Mouse (Mus musculus): ENCODE measurements around the gene Klk6. TPM values are rescaled to one million over a fixed set of nuclear protein-coding genes. Genes with fewer than 3 reads are reported as not detected.
A peak's percentile ranks its signal among the peaks of the same experiment; 100 is the strongest.

The Klk6 gene
- polyA plus RNA-seq, 1 experiment from 2014 or later, result not detected

- Histone ChIP-seq H3K4me1 (ENCODE audit: insufficient read depth) (no peaks in the 10 kb centered on the region), H3K27me3 (ENCODE audit: insufficient read depth, low read length) (peaks cover 5% of the 10 kb centered on the region; the same call in 1 of the 2 replicates), H3K4me3 (ENCODE audit: low read depth, low read length) (no peak within 1 kb of the TSS), H3K36me3 (ENCODE audit: insufficient read depth) (no peaks in the 10 kb centered on the region), H3K4me2 (no peak within 1 kb of the TSS), H3K9me3 (ENCODE audit: low read depth, low read length) (no peaks in the 10 kb centered on the region), H3K27ac (ENCODE audit: low read depth) (no peak within 1 kb of the TSS), H3K9ac (no peak within 1 kb of the TSS)
- ATAC-seq (ENCODE audit: insufficient read depth) (no peak), DNase-seq (no peak)
- no peak for TF ChIP-seq CTCF (IDR thresholded peaks at IDR 0.05; ENCODE audit: low read depth)
- 32% methylated on average over 5 of the region's 5 CpGs for WGBS
These were observed 43.6 kb upstream of the Klk6 start, which contains the start of gene Klk10 for GRCm38 (mm10) chr7:43780746-43781145. Gene Klk10, plus strand, starts transcription at chr7:43781035.

GRCm38 (mm10) chr7:43781541-43781940 is 42.8 kb upstream of the Klk6 start:
- H3K27ac ChIP-seq (ENCODE audit: low read depth), result no peak overlapping the region
- no peak overlapping the region for H3K9ac ChIP-seq
- no peak for TF ChIP-seq CTCF (IDR thresholded peaks at IDR 0.05; ENCODE audit: low read depth)
- no peak overlapping the region for H3K4me2 ChIP-seq
- ATAC-seq (ENCODE audit: insufficient read depth) (no peak), DNase-seq (no peak)
- no peaks in the 10 kb centered on the region for H3K9me3 ChIP-seq (ENCODE audit: low read depth, low read length)
- no peaks in the 10 kb centered on the region for H3K36me3 ChIP-seq (ENCODE audit: insufficient read depth)
- no peaks in the 10 kb centered on the region for H3K4me1 ChIP-seq (ENCODE audit: insufficient read depth)
- 78% methylated on average over 11 of the region's 11 CpGs for WGBS
- H3K4me3 ChIP-seq (ENCODE audit: low read depth, low read length), result no peak overlapping the region
- H3K27me3 ChIP-seq (ENCODE audit: insufficient read depth, low read length), result peaks cover 5% of the 10 kb centered on the region; the same call in 1 of the 2 replicates

- Histone ChIP-seq H3K4me2 (peak overlapping the region; percentile 63), H3K27me3 (ENCODE audit: insufficient read depth, low read length) (peaks cover 5% of the 10 kb centered on the region; the same call in 1 of the 2 replicates), H3K9ac (no peak overlapping the region), H3K4me3 (ENCODE audit: low read depth, low read length) (peak overlapping the region; percentile 21), H3K27ac (ENCODE audit: low read depth) (no peak overlapping the region), H3K9me3 (ENCODE audit: low read depth, low read length) (no peaks in the 10 kb centered on the region), H3K36me3 (ENCODE audit: insufficient read depth) (no peaks in the 10 kb centered on the region), H3K4me1 (ENCODE audit: insufficient read depth) (no peaks in the 10 kb centered on the region)
- ATAC-seq (ENCODE audit: insufficient read depth) (peak; percentile 86), DNase-seq (peak; percentile 91)
- peak; percentile 88 for TF ChIP-seq CTCF (IDR thresholded peaks at IDR 0.05; ENCODE audit: low read depth)
- WGBS, result 7% methylated on average over 36 of the region's 36 CpGs
These were observed 41.7 kb upstream of the Klk6 start for GRCm38 (mm10) chr7:43782275-43783265.

GRCm38 (mm10) chr7:43785286-43785685 is 39.0 kb upstream of the Klk6 start:
- WGBS, result 81% methylated on average over 1 of the region's 1 CpGs

GRCm38 (mm10) chr7:43788096-43788495 is 36.2 kb upstream of the Klk6 start:
- DNase-seq (no peak), ATAC-seq (ENCODE audit: insufficient read depth) (no peak)
- no peak for TF ChIP-seq CTCF (IDR thresholded peaks at IDR 0.05; ENCODE audit: low read depth)
- Histone ChIP-seq H3K9me3 (ENCODE audit: low read depth, low read length) (no peaks in the 10 kb centered on the region), H3K4me1 (ENCODE audit: insufficient read depth) (no peaks in the 10 kb centered on the region), H3K36me3 (ENCODE audit: insufficient read depth) (no peaks in the 10 kb centered on the region), H3K27me3 (ENCODE audit: insufficient read depth, low read length) (peaks cover 5% of the 10 kb centered on the region; the same call in 1 of the 2 replicates), H3K4me3 (ENCODE audit: low read depth, low read length) (no peak overlapping the region), H3K27ac (ENCODE audit: low read depth) (no peak overlapping the region), H3K4me2 (no peak overlapping the region), H3K9ac (no peak overlapping the region)
- WGBS, result 47% methylated on average over 3 of the region's 3 CpGs

More at GRCm38 (mm10) chr7:43785286-43785685, 39.0 kb upstream of the Klk6 start:
- no peak overlapping the region for H3K4me2 ChIP-seq
- H3K36me3 ChIP-seq (ENCODE audit: insufficient read depth), result no peaks in the 10 kb centered on the region
- peak; percentile 18; the same call in 1 of the 2 replicates for TF ChIP-seq CTCF (IDR thresholded peaks at IDR 0.05; ENCODE audit: low read depth)
- ATAC-seq (ENCODE audit: insufficient read depth) (peak; percentile 18; the same call in 1 of the 2 replicates), DNase-seq (peak; percentile 44)
- no peaks in the 10 kb centered on the region for H3K4me1 ChIP-seq (ENCODE audit: insufficient read depth)
- H3K4me3 ChIP-seq (ENCODE audit: low read depth, low read length), result no peak overlapping the region
- no peaks in the 10 kb centered on the region for H3K9me3 ChIP-seq (ENCODE audit: low read depth, low read length)
- peaks cover 5% of the 10 kb centered on the region; the same call in 1 of the 2 replicates for H3K27me3 ChIP-seq (ENCODE audit: insufficient read depth, low read length)
- no peak overlapping the region for H3K27ac ChIP-seq (ENCODE audit: low read depth)
- no peak overlapping the region for H3K9ac ChIP-seq

GRCm38 (mm10) chr7:43789295-43789694 is 35.0 kb upstream of the Klk6 start:
- Histone ChIP-seq H3K4me1 (ENCODE audit: insufficient read depth) (no peaks in the 10 kb centered on the region), H3K27ac (ENCODE audit: low read depth) (no peak overlapping the region), H3K9me3 (ENCODE audit: low read depth, low read length) (no peaks in the 10 kb centered on the region), H3K4me2 (no peak overlapping the region), H3K4me3 (ENCODE audit: low read depth, low read length) (no peak overlapping the region), H3K36me3 (ENCODE audit: insufficient read depth) (no peaks in the 10 kb centered on the region), H3K27me3 (ENCODE audit: insufficient read depth, low read length) (no peaks in the 10 kb centered on the region), H3K9ac (no peak overlapping the region)
- ATAC-seq (ENCODE audit: insufficient read depth) (no peak), DNase-seq (peak; percentile 16)
- 0 out of 2 replicates have a peak, but pooled peaks have one; percentile 6 for TF ChIP-seq CTCF (IDR thresholded peaks at IDR 0.05; ENCODE audit: low read depth)
- WGBS, result 60% methylated on average over 2 of the region's 2 CpGs

- 62% methylated on average over 7 of the region's 7 CpGs for WGBS
- H3K27me3 ChIP-seq (ENCODE audit: insufficient read depth, low read length), result peaks cover 6% of the 10 kb centered on the region; the same call in 1 of the 2 replicates
These were observed 32.7 kb upstream of the Klk6 start, which contains the start of gene Klk9 for GRCm38 (mm10) chr7:43791591-43791990. Gene Klk9, plus strand, starts transcription at chr7:43791891.

More at GRCm38 (mm10) chr7:43791591-43791990, 32.7 kb upstream of the Klk6 start, which contains the start of gene Klk9:
- H3K4me1 ChIP-seq (ENCODE audit: insufficient read depth), result no peaks in the 10 kb centered on the region
- H3K9me3 ChIP-seq (ENCODE audit: low read depth, low read length), result no peaks in the 10 kb centered on the region
- no peak within 1 kb of the TSS for H3K9ac ChIP-seq
- TF ChIP-seq CTCF (IDR thresholded peaks at IDR 0.05; ENCODE audit: low read depth), result no peak
- no peaks in the 10 kb centered on the region for H3K36me3 ChIP-seq (ENCODE audit: insufficient read depth)
- DNase-seq, result no peak
- ATAC-seq (ENCODE audit: insufficient read depth), result no peak
- no peak within 1 kb of the TSS for H3K4me3 ChIP-seq (ENCODE audit: low read depth, low read length)
- no peak within 1 kb of the TSS for H3K4me2 ChIP-seq
- H3K27ac ChIP-seq (ENCODE audit: low read depth), result no peak within 1 kb of the TSS

Measured in lung, embryonic 14.5 days (tissue).